Comparison of ENCODE assay signal across 8 mouse cellular contexts in the genomic region with DNA sequence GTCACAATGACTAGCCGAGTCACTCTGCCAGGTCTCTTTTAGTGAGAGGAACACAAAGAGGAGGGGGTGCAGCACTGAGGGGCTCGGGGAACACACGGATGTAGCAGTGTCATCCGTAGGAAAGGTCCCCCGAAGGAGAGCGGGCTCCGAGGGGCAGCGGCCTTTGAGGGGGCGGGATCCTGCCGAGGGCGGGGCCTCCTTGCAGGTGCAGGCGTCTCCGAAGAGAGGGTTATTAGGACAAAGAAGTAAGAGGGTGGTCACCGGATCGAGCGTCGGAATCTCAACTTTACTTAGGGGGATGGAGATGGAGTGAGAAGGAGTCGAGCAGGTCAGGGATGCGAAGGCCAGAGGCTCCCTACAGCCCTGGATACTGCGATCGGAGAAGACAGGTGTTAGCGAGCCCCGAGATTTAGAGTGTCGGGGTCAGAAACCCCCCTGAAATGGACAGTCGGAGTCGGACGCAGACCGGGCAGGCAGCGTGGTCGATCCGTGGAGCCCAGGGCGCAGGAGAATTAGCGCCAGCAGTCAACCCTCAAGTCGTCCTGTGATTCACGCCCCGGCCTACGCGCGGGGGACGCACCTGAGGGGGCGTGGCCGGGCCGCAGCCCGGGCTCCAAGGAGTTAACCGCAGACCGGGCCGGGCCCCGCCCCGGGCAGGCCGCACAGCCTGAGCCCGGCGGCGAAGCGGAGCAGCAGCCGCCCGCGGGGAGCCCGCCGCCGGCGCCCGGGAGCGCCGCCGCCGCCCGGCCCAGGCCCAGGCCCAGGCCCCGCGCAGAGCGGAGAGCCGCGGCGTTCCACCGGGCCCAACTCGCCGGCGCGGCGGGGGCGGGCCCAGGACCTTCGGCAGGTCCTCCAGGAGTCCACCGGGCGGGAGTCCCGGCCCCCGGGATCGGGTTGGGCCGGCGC. TPM values are rescaled to one million over a fixed set of nuclear protein-coding genes. Genes with fewer than 3 reads are reported as not detected.
A peak's percentile ranks its signal among the peaks of the same experiment; 100 is the strongest.
DNase-seq lines count a peak whose midpoint lies in the region; ATAC-seq lines count a peak whose summit lies in the region.

No protein-coding gene starts in this region.

- peak overlapping the region; percentile 95 for H3K4me2 ChIP-seq in forebrain, embryonic 11.5 days (ENCODE audit: low read depth, low read length, severe bottlenecking)
- H3K4me2 ChIP-seq in lung, embryonic 16.5 days (ENCODE audit: low read depth, low read length), result peak overlapping the region; percentile 92

- H3K27ac ChIP-seq in forebrain, embryonic 11.5 days (ENCODE audit: low read depth, low read length), result peak overlapping the region; percentile 85
- H3K27ac ChIP-seq in lung, embryonic 16.5 days (ENCODE audit: low read length), result peak overlapping the region; percentile 91

- H3K9me3 ChIP-seq in forebrain, embryonic 11.5 days (ENCODE audit: control insufficient read depth, low read length), result no peaks in the 10 kb centered on the region
- H3K9me3 ChIP-seq in lung, embryonic 16.5 days (ENCODE audit: control insufficient read depth, low read length), result no peaks in the 10 kb centered on the region

- peak; percentile 63 for DNase-seq in ES-CJ7 (ENCODE audit: low read depth, low spot score)
- peak; percentile 59 for DNase-seq in c-Kit-positive CD71-positive TER-119-negative erythroid progenitor cells, embryonic 14.5 days (ENCODE audit: low read depth)
- DNase-seq in forebrain, embryonic 11.5 days (ENCODE audit: low spot score), result peak; percentile 87
- DNase-seq in heart, postnatal 4 days, result peak; percentile 78
- peak; percentile 75 for DNase-seq in layer of hippocampus, adult 9-11 months
- peak; percentile 81 for DNase-seq in ovary, postnatal 36 days (ENCODE audit: low spot score)
- peak; percentile 72 for DNase-seq in thymus, postnatal 25 days

- H3K27me3 ChIP-seq in forebrain, embryonic 11.5 days (ENCODE audit: control insufficient read depth, insufficient read depth, low read length), result no peaks in the 10 kb centered on the region
- no peaks in the 10 kb centered on the region for H3K27me3 ChIP-seq in lung, embryonic 16.5 days (ENCODE audit: control insufficient read depth, insufficient read depth, low read depth, low read length)

- ATAC-seq in forebrain, embryonic 11.5 days (replicated peaks; ENCODE audit: low FRiP score), result peak; percentile 69
- ATAC-seq in lung, embryonic 16.5 days (ENCODE audit: low read depth), result peak; percentile 80

- peak overlapping the region; percentile 94 for H3K9ac ChIP-seq in forebrain, embryonic 11.5 days (ENCODE audit: low read length)
- peak overlapping the region; percentile 98 for H3K9ac ChIP-seq in lung, embryonic 16.5 days (ENCODE audit: low read length)

- H3K36me3 ChIP-seq in forebrain, embryonic 11.5 days (ENCODE audit: control insufficient read depth, insufficient read depth, low read length), result no peaks in the 10 kb centered on the region; the same call in 1 of the 2 replicates
- H3K36me3 ChIP-seq in lung, embryonic 16.5 days (ENCODE audit: control insufficient read depth, insufficient read depth, low read length), result peaks cover 23% of the 10 kb centered on the region

- under 1% methylated on average over 86 of the region's 88 CpGs for WGBS in forebrain, embryonic 11.5 days
- WGBS in lung, embryonic 16.5 days, result under 1% methylated on average over 59 of the region's 88 CpGs

- peaks cover 1% of the 10 kb centered on the region; the same call in 1 of the 2 replicates for H3K4me1 ChIP-seq in forebrain, embryonic 11.5 days (replicated peaks; ENCODE audit: control insufficient read depth, insufficient read depth, low read length)
- peaks cover 11% of the 10 kb centered on the region for H3K4me1 ChIP-seq in lung, embryonic 16.5 days (replicated peaks; ENCODE audit: control insufficient read depth, insufficient read depth, low read length)

- H3K4me3 ChIP-seq in forebrain, embryonic 11.5 days (ENCODE audit: low read depth, low read length), result peak overlapping the region; percentile 95
- H3K4me3 ChIP-seq in lung, embryonic 16.5 days (ENCODE audit: low read length), result peak overlapping the region; percentile 95

RNA-seq across cellular contexts. Expression of a gene that starts 1.0 kb away (rescaled TPM):
- 9.3 and 10.7 TPM in 2 replicates for polyA plus RNA-seq in forebrain, embryonic 11.5 days (2014; fragmentation: Nextera tagmentation; extraction: Ambion mirVana)
- 10 to 100 TPM; 41.2 to 45.4 TPM for total RNA-seq in heart, postnatal 4 days (2021)
- 2.2 and 3.4 TPM in 2 replicates for polyA plus RNA-seq in lung, embryonic 16.5 days (2015; fragmentation: Nextera tagmentation; extraction: Ambion mirVana)

RNA-seq across cellular contexts. Expression of a gene that starts 11.7 kb away (rescaled TPM):
- polyA plus RNA-seq in forebrain, embryonic 11.5 days (2014; fragmentation: Nextera tagmentation; extraction: Ambion mirVana), result 2.6 and 4.8 TPM in 2 replicates
- under 1 TPM; 0.56 to 0.69 TPM for total RNA-seq in heart, postnatal 4 days (2021)
- 2.0 and 3.0 TPM in 2 replicates for polyA plus RNA-seq in lung, embryonic 16.5 days (2015; fragmentation: Nextera tagmentation; extraction: Ambion mirVana)

RNA-seq across cellular contexts. Expression of a gene that starts 13.8 kb away (rescaled TPM):
- polyA plus RNA-seq in forebrain, embryonic 11.5 days (2014; fragmentation: Nextera tagmentation; extraction: Ambion mirVana), result 0.28 and 0.31 TPM in 2 replicates
- total RNA-seq in heart, postnatal 4 days (2021), result not detected
- polyA plus RNA-seq in lung, embryonic 16.5 days (2015; fragmentation: Nextera tagmentation; extraction: Ambion mirVana), result 0.87 and 1.4 TPM in 2 replicates

RNA-seq across cellular contexts. Expression of a gene that starts 40.8 kb away (rescaled TPM):
- not detected in 2 replicates for polyA plus RNA-seq in forebrain, embryonic 11.5 days (2014; fragmentation: Nextera tagmentation; extraction: Ambion mirVana)
- total RNA-seq in heart, postnatal 4 days (2021), result not detected
- 0.25 and 0.74 TPM in 2 replicates for polyA plus RNA-seq in lung, embryonic 16.5 days (2015; fragmentation: Nextera tagmentation; extraction: Ambion mirVana)

RNA-seq across cellular contexts. Expression of a gene that starts 50.0 kb away (rescaled TPM):
- polyA plus RNA-seq in forebrain, embryonic 11.5 days (2014; fragmentation: Nextera tagmentation; extraction: Ambion mirVana), result 50.3 and 54.3 TPM in 2 replicates
- total RNA-seq in heart, postnatal 4 days (2021), result 10 to 100 TPM; 33.3 to 36.9 TPM
- 73.7 and 73.8 TPM in 2 replicates for polyA plus RNA-seq in lung, embryonic 16.5 days (2015; fragmentation: Nextera tagmentation; extraction: Ambion mirVana)

Comparison
In these comparisons a context has a peak if more than half of its experiments do, and no peak if none do; other contexts are left out.
1. Peak in every context shown above with its lines: DNase-seq, ATAC-seq, H3K4me3 ChIP-seq and H3K27ac ChIP-seq.